Mouse (Mus musculus): ENCODE measurements around the gene Gm29582. TPM values are rescaled to one million over a fixed set of nuclear protein-coding genes. Genes with fewer than 3 reads are reported as not detected.
"Not testable (repeated sequence)": the region's sequence is repeated elsewhere in the genome, so short reads cannot be mapped to it uniquely, and the experiment has no call there.

The Gm29582 gene
- total RNA-seq (2021), result not detected

- DNase-seq (ENCODE audit: low spot score in 2 of 2); intact Hi-C loops (cut with DNase I): not testable (repeated sequence)
Measured at GRCm38 (mm10) chrY:30738461-30738860, at the start of gene Gm29582. Gm29582 (minus strand) TSS chrY:30738561.

All from left cerebral cortex, postnatal 25 days (tissue).